Mouse (Mus musculus) central nervous system, embryonic 11.5 days (tissue): ENCODE results near the gene Ptf1a. TPM values are rescaled to one million over a fixed set of nuclear protein-coding genes. Genes with fewer than 3 reads are reported as not detected.

Experiments used
- polyA plus RNA-seq: library from polyadenylated mRNA; depleted of rRNA; stranded (reverse); fragments of >200 nt; gene quantifications from 2 replicates; pipeline ENCODE4 v1.2.3, GENCODE M21; 2012; rRNA removed

Ptf1a gene
- polyA plus RNA-seq = 1.5 and 1.6 TPM in 2 replicates

DNA sequence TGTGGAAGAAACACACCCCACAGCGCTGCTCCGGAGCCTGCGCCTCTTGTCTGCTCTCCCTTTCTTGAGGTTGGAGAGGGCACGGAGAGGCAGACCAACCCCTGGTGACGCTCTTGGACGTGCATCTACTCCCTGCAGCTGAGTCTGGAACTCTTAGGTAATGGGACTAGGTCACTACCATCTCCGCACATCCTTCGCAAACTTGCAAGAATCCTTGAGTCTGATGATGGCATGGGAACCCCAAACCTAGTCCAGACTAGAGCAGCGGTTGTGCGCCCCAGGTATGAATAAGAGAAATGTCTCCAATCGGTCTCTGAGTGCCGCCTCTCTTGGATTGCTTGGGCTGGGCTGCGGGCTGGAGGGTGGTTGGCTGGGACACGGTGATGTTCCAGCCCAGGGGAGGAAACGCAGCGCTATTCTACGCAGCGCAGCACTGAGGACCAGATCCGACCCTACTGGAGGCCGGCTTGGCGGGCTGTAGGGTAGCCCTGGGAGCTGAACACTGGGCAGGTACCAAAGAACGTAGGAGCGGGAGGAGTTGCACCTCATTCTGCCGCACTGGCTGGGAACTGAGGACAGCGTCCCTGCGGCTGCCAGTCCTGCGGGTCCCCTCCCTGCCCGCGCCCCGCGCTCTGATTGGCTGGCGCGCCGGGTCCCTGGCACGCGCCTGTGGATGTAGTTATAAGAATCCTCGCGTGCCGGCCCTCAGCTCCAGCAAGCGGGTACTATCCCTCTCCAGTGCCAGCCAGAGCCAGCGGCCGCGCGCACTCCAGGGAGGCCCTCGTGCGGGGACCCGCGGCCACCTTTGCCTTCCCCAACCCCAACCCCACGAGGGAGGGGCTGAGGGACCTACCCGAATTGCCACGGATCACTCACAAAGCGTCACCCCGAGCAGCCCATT is at the start of gene Ptf1a:
Ptf1a (plus strand) TSS at position 733 of the 901 bp plus-strand sequence.

Other genes starting within 250 kb of the Ptf1a start
- gene Armc3, start 246.4 kb upstream of the Ptf1a start, polyA plus RNA-seq = 0.17 and 0.46 TPM in 2 replicates
- 13.8 and 17.1 TPM in 2 replicates for gene Msrb2, start 74.2 kb upstream of the Ptf1a start, polyA plus RNA-seq
- 0.04 and 0.10 TPM in 2 replicates for gene 4921504E06Rik, start 108.3 kb downstream of the Ptf1a start, polyA plus RNA-seq
- 1.0 and 1.5 TPM in 2 replicates for gene Otud1, start 212.1 kb downstream of the Ptf1a start, polyA plus RNA-seq